Mouse (Mus musculus) testis, postnatal 14 days (tissue): ENCODE measurements at regions not wholly inside any gene's neighbourhood (a gene's known extent, or its start where the extent isn't known, plus 50 kb on each side); places are given as distances from the start of the nearest gene placed in this dataset.
A peak's percentile ranks its signal among the peaks of the same experiment; 100 is the strongest.

ENCODE experiments used
- DNase-seq: peaks from one replicate; pipeline ENCODE4 v3.0.0; 2021; ENCODE audit warnings: low spot score

DNA sequence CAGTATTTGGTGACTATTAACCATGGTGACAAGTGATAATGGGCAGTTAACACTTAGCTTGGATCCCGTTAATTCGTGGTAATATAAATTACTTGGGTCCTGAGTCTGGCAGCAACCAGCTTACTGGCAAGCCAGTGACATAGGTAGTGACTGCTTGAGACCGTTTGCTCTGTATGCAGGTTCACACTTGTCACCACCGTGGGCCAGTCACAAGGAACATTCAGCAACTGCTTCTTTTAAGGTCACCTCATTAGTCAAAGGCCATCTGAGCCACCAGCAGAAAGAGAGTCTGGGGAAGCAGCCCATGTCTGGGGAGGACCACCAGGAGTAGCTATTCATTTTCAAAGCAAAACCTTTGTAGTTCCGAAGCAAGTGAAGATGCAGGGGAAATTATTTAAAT is 220.3 kb upstream of the Mgmt start:
- no peak for DNase-seq

- no peak for DNase-seq
Observed at GRCm38 (mm10) chr7:136675041-136675440, 219.4 kb upstream of the Mgmt start.

DNA sequence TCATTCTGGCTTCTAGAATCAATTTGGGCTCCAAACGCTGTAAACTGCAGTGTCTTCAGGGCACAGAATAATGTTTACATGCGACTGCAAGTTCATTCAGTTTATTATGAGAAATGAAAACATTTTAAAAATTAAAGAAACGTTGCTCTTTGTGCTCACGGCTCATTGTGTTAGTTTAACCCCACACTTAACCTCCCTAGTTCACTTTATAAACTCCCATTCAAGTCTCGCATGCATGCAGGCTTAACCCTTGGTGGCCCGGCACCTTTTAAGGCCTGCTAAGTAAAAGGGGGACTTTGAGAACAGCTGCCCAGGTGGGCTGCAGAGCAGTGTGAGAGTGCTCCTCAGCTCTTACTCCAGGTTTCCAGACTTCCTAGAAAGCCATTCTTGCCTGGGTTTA is 218.3 kb upstream of the Mgmt start:
- DNase-seq = no peak

DNA sequence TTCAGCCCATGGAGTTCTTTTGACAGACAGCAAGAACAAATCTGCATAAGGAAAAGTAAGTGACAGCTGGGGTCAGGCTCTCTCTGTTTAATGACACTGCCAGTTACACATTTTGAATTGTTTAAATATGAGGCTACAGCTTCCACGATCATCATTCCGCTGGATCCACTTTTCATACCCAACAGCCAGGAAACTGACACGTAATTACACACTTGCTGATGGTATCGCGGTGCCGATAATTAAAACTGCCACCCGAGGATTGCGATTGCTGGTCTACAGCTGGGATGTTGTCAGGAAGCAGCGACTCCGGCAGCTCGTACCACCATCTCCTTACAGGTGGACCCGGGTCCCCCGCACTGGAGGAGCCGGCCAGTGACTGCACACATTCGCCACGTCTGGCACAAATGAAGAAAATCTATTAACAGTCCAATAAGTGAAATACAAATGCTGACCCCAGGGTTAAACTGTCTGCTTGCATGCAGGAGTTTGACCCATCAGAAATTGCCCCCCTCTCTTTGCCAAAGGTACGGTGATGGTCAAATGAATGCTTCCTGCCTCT is 217.3 kb upstream of the Mgmt start:
- no peak for DNase-seq

DNA sequence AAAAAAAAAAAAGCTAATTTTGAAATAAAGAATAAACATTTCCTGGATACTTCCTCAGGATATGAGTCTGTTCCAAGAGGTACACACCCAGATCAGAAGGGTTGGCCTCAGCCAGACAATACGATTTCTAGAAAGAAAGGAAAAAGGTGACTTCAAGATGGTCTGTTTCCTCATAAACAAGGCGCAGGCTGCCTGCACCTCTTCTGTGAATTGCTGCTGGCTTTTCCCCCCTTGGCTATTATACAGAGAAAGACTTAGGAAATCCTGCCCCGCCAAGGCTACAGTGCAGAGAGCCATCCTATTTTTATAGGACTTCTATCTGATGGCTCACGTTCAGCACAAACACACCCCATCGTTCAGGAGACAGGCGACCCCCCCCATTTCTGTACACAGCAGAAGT is 204.8 kb upstream of the Mgmt start:
- DNase-seq = no peak

DNA sequence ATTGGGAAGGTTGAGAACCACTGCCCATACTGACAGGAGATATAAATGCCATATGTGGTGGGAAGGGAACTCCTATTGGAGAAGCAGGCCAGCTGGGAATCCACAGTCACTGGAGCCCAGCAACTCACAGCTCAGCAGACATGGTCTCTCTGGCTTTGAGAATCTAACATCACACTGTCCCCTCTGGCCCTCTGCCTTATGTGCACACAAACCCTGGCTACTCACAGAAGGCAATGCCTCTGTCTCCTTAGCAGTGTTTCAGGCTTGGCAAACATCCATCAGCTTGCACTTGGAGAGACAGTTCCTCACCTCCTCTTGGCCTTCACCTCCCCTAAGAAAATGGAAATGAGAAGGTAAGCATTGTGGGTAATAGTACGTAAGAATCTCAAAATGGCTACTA is 188.2 kb upstream of the Mgmt start:
- DNase-seq = no peak

GRCm38 (mm10) chr7:136707200-136708003 is 187.0 kb upstream of the Mgmt start:
- DNase-seq = no peak

- no peak for DNase-seq
Observed at GRCm38 (mm10) chr7:136708004-136708435, 186.4 kb upstream of the Mgmt start.

- DNase-seq = peak; percentile 7
Observed at GRCm38 (mm10) chr7:136710653-136711052, 183.8 kb upstream of the Mgmt start.

DNA sequence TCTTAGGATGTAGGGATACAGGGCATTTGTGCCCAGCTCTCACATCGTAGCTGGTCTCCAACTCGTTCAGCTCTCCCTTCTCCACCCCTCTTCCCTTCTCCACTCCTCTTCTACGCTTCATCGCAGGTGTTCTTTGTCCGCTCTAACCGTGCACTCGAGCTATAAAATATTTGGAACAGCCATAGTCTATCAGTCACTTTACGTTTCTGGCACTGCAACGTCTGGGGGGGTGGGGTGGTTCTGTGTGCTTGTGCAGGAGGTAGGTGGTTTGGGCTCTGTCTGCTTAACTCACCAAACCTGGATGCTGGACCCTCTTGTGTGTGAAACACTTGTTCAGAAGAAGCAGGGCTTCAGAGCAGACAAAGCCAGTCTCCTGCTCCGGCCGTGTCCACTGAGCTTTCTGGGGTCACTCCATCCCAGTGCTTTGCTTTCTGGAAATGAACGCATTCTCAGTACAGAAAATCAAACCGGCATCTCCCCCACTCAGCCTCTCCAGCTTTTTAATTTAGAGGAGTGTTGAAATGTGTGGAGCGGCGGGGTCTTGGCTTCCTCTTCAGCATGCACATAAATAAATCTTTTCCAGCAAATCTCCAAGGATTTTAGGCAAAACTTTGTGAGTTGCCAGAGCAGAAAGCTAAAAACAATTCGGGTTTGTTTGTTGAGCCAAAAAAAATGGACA is 181.3 kb upstream of the Mgmt start:
- DNase-seq = no peak

- no peak for DNase-seq
Observed at GRCm38 (mm10) chr7:136727628-136728402, 166.6 kb upstream of the Mgmt start.

GRCm38 (mm10) chr7:136742171-136742570 is 152.2 kb upstream of the Mgmt start:
- no peak for DNase-seq

DNA sequence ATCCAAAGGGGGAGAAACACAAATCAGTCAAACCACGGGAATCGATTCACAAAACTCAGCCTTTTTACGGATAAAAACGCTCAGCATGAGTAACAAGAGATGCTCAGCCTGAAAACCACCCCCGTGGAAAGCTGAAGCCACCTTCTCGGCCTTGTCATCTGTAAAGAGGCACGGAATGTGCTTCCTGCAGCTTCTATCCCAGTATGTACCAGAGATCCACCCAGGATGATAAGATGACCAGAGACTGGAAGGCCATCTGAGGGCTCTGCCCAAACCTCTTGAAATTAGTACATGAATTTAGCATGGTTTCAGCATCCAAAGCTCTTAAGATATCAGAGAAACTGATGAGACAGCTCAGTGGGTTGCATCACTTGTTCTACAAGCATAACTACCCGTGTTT is 149.0 kb upstream of the Mgmt start:
- DNase-seq = no peak

DNA sequence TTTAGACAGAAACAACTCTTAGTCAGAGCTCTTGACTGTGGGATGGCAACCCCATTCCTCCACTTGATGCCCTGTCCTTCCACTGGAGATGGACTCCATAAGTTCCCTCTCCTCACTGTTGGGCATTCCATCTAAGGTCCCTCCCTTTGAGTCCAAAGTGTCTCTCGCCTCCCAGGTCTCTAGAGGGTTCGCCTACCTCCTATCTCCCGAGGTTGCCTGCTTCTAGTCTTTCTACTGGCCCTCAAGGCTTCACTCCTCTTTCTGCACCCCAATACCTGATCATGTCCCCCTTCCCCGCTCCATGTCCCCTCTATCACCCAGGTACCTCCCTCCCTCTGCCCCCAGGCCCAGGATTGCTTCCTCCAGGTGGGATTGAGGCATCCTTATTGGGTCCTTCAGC is 142.9 kb upstream of the Mgmt start:
- no peak for DNase-seq

- DNase-seq = no peak
Observed at GRCm38 (mm10) chr7:136754821-136755220, 139.6 kb upstream of the Mgmt start.

DNA sequence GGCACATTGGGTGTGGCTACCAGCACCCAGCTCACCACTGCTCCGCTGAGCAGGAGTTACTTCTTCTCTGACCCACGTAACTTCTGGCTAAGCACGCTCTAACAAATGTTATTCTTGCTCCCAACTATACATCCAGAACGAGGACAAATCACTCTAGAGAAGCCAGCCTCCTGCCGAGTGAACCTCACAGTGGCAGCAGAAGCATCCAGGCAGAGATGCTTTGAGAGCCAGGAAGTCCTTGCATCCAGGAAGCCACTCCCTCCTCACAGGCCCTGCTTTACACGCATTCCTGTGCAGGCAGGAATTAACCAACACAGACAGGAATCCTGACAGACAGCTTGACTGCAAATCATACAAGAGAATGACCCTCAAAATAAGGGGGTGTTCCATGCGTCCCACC is 129.4 kb upstream of the Mgmt start:
- DNase-seq = no peak

DNA sequence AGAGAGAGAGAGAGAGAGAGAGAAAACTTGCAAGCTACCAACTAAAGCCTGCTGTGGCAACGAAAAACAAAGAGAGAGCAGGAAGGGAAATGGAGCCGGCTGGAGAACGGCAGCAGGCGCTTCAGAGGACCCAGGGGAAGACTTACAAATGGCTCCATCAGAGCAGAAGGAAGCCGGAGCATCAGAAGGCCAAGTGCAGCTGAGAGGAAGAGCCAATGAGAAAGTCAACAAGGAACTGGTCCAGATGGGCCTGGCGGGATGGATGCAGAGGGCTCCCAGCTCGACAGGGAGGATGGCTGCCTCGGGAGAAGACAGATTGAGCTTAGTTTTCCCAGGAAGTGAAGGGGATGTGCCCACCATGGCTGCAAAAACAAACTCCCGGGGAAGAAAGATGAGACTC is 127.2 kb upstream of the Mgmt start:
- no peak for DNase-seq

GRCm38 (mm10) chr7:136780708-136781107 is 113.7 kb upstream of the Mgmt start:
- DNase-seq = no peak

DNA sequence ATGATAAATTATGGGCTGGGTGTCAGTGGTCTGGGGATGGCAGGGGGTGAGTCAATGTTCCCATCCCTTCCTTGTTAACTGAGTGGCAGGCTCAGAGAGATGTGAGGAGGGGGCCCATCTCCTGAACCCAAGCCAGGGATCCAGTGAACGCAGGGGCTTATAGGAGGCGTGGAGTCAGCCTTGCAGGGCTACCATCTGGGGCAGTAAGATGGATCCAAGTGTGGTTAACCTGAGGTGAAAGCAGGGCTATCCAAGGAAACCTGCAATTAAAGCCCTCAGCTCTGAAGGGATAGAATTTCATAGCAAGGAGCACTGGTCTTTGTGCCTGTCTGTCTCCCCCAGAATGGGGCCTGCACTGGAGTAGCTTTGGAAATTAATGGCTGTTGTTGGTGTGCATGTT is 103.3 kb upstream of the Mgmt start:
- DNase-seq = no peak

GRCm38 (mm10) chr7:136792131-136792530 is 102.3 kb upstream of the Mgmt start:
- no peak for DNase-seq

GRCm38 (mm10) chr7:136796415-136796814 is 98.0 kb upstream of the Mgmt start:
- DNase-seq = no peak

- no peak for DNase-seq
Observed at GRCm38 (mm10) chr7:136797780-136798435, 96.5 kb upstream of the Mgmt start.
